In genomic region chr13:57488926-57489325, GRCm38 (mm10) we compare ENCODE assay signal across 20 mouse cellular contexts.
A peak's percentile ranks its signal among the peaks of the same experiment; 100 is the strongest.
DNase-seq lines count a peak whose midpoint lies in the region; ATAC-seq and TF ChIP-seq lines count a peak whose summit lies in the region.
"Had no signal": no experiment of that assay in that cellular context is flagged by ENCODE, and none has a peak within 500 bp of the region (broad histone marks: within the 10 kb centered on the region; RNA-seq: fewer than 3 reads in every experiment).

No protein-coding gene starts in this region.

- no peaks in the 10 kb centered on the region for H3K36me3 ChIP-seq in hindbrain, embryonic 15.5 days
- H3K36me3 ChIP-seq in hindbrain, embryonic 10.5 days: no peaks in the 10 kb centered on the region
- no peaks in the 10 kb centered on the region for H3K36me3 ChIP-seq in midbrain, postnatal 0 days (ENCODE audit: insufficient read depth, low read length)
- no peaks in the 10 kb centered on the region for H3K36me3 ChIP-seq in midbrain, embryonic 16.5 days (ENCODE audit: control insufficient read depth, insufficient read depth, low read length)
- H3K36me3 ChIP-seq in intestine, postnatal 0 days (ENCODE audit: control insufficient read depth, insufficient read depth): no peaks in the 10 kb centered on the region
- H3K36me3 ChIP-seq: embryonic facial prominence, embryonic 15.5 days; limb, embryonic 12.5 days; liver, embryonic 12.5 days; neural tube, embryonic 13.5 days had no signal

- H3K4me3 ChIP-seq in hindbrain, embryonic 15.5 days: no peak overlapping the region
- no peak overlapping the region for H3K4me3 ChIP-seq in hindbrain, embryonic 10.5 days
- H3K4me3 ChIP-seq in midbrain, postnatal 0 days (ENCODE audit: low read depth, low read length): no peak overlapping the region
- H3K4me3 ChIP-seq in midbrain, embryonic 16.5 days (ENCODE audit: low read depth, low read length): no peak overlapping the region
- no peak overlapping the region for H3K4me3 ChIP-seq in intestine, postnatal 0 days (ENCODE audit: low read depth, low read length)
- H3K4me3 ChIP-seq: embryonic facial prominence, embryonic 15.5 days; gastrocnemius, adult 2 months; limb, embryonic 12.5 days; liver, embryonic 12.5 days; neural tube, embryonic 13.5 days had no signal

- no peak for DNase-seq in hindbrain, embryonic 10.5 days (ENCODE audit: low spot score)
- DNase-seq in midbrain, postnatal 0 days (ENCODE audit: low spot score): peak; percentile 55
- peak; percentile 50 to 63 for DNase-seq in cerebellum, adult 18-20 months
- peak; percentile 62 for DNase-seq in cerebellum, postnatal 25 days
- DNase-seq in adrenal gland, postnatal 14 days: no peak
- DNase-seq: forebrain, postnatal 0 days; gastrocnemius, adult 2 months; kidney, adult 18-20 months; lung, embryonic 14.5 days; right cerebral cortex, adult 18-20 months; thymus, postnatal 4 days had no signal

- H3K27me3 ChIP-seq in hindbrain, embryonic 15.5 days: no peaks in the 10 kb centered on the region
- H3K27me3 ChIP-seq in hindbrain, embryonic 10.5 days (ENCODE audit: insufficient read depth, poor library complexity, severe bottlenecking): no peaks in the 10 kb centered on the region
- H3K27me3 ChIP-seq in midbrain, postnatal 0 days (ENCODE audit: insufficient read depth, low read length): no peaks in the 10 kb centered on the region
- H3K27me3 ChIP-seq in midbrain, embryonic 16.5 days (ENCODE audit: control insufficient read depth, insufficient read depth, low read depth, low read length): no peaks in the 10 kb centered on the region
- H3K27me3 ChIP-seq in intestine, postnatal 0 days (replicated peaks; ENCODE audit: control insufficient read depth, insufficient read depth, low read length): no peaks in the 10 kb centered on the region
- H3K27me3 ChIP-seq: embryonic facial prominence, embryonic 15.5 days; liver, embryonic 12.5 days; neural tube, embryonic 13.5 days had no signal

- no peak overlapping the region for H3K4me2 ChIP-seq in hindbrain, embryonic 15.5 days
- no peak overlapping the region for H3K4me2 ChIP-seq in midbrain, postnatal 0 days (ENCODE audit: low read depth, low read length, poor library complexity, severe bottlenecking)
- no peak overlapping the region for H3K4me2 ChIP-seq in midbrain, embryonic 16.5 days (ENCODE audit: low read length)
- H3K4me2 ChIP-seq in intestine, postnatal 0 days (replicated peaks; ENCODE audit: low read depth): no peak overlapping the region
- H3K4me2 ChIP-seq: embryonic facial prominence, embryonic 15.5 days; limb, embryonic 12.5 days; liver, embryonic 12.5 days; lung, embryonic 14.5 days; midbrain, embryonic 11.5 days; neural tube, embryonic 13.5 days had no signal

- WGBS in hindbrain, embryonic 15.5 days: 73% methylated on average over 8 of the region's 8 CpGs
- WGBS in hindbrain, embryonic 10.5 days: 88% methylated on average over 8 of the region's 8 CpGs
- WGBS in midbrain, postnatal 0 days: 83% methylated on average over 8 of the region's 8 CpGs
- WGBS in midbrain, embryonic 16.5 days: 80% methylated on average over 8 of the region's 8 CpGs
- WGBS in intestine, postnatal 0 days: 85% methylated on average over 8 of the region's 8 CpGs

- no peak for TF ChIP-seq CTCF in midbrain, postnatal 0 days (IDR thresholded peaks at IDR 0.05)
- no peak for TF ChIP-seq CTCF in intestine, postnatal 0 days (IDR thresholded peaks at IDR 0.05; ENCODE audit: low read depth)

- H3K9me3 ChIP-seq in hindbrain, embryonic 15.5 days: no peaks in the 10 kb centered on the region
- no peaks in the 10 kb centered on the region for H3K9me3 ChIP-seq in hindbrain, embryonic 10.5 days
- H3K9me3 ChIP-seq in midbrain, postnatal 0 days (ENCODE audit: low read length): no peaks in the 10 kb centered on the region
- H3K9me3 ChIP-seq in midbrain, embryonic 16.5 days (replicated peaks; ENCODE audit: control insufficient read depth, low read length, poor library complexity, severe bottlenecking): no peaks in the 10 kb centered on the region
- no peaks in the 10 kb centered on the region for H3K9me3 ChIP-seq in intestine, postnatal 0 days (ENCODE audit: control insufficient read depth)
- H3K9me3 ChIP-seq: embryonic facial prominence, embryonic 15.5 days; limb, embryonic 12.5 days; liver, embryonic 12.5 days; neural tube, embryonic 13.5 days had no signal

- H3K4me1 ChIP-seq in hindbrain, embryonic 15.5 days (replicated peaks): 0 out of 2 replicates have a peak, but pooled peaks cover 8% of the 10 kb centered on the region
- H3K4me1 ChIP-seq in hindbrain, embryonic 10.5 days (replicated peaks): no peaks in the 10 kb centered on the region
- H3K4me1 ChIP-seq in midbrain, postnatal 0 days (ENCODE audit: insufficient read depth, low read length): no peaks in the 10 kb centered on the region
- H3K4me1 ChIP-seq in midbrain, embryonic 16.5 days (ENCODE audit: control insufficient read depth, insufficient read depth, low read length): no peaks in the 10 kb centered on the region; the same call in 1 of the 2 replicates
- no peaks in the 10 kb centered on the region for H3K4me1 ChIP-seq in intestine, postnatal 0 days (replicated peaks; ENCODE audit: control insufficient read depth, insufficient read depth, low read length)
- H3K4me1 ChIP-seq: embryonic facial prominence, embryonic 15.5 days; limb, embryonic 12.5 days; liver, embryonic 12.5 days; neural tube, embryonic 13.5 days had no signal

- H3K9ac ChIP-seq in hindbrain, embryonic 15.5 days: no peak overlapping the region
- H3K9ac ChIP-seq in midbrain, postnatal 0 days (replicated peaks; ENCODE audit: low read length, poor library complexity, severe bottlenecking): no peak overlapping the region
- no peak overlapping the region for H3K9ac ChIP-seq in midbrain, embryonic 16.5 days (ENCODE audit: low read depth, low read length)
- H3K9ac ChIP-seq in intestine, postnatal 0 days (ENCODE audit: low read depth, low read length): no peak overlapping the region
- H3K9ac ChIP-seq: embryonic facial prominence, embryonic 15.5 days; forebrain, postnatal 0 days; limb, embryonic 12.5 days; liver, embryonic 12.5 days; lung, embryonic 14.5 days; neural tube, embryonic 13.5 days had no signal

- no peak overlapping the region for H3K27ac ChIP-seq in hindbrain, embryonic 15.5 days (replicated peaks)
- H3K27ac ChIP-seq in hindbrain, embryonic 10.5 days: no peak overlapping the region
- no peak overlapping the region for H3K27ac ChIP-seq in midbrain, postnatal 0 days (ENCODE audit: low read depth, low read length)
- no peak overlapping the region for H3K27ac ChIP-seq in midbrain, embryonic 16.5 days (ENCODE audit: low read length)
- no peak overlapping the region for H3K27ac ChIP-seq in intestine, postnatal 0 days (ENCODE audit: low read depth, low read length)
- H3K27ac ChIP-seq: embryonic facial prominence, embryonic 15.5 days; gastrocnemius, adult 2 months; kidney, postnatal 0 days; limb, embryonic 12.5 days; liver, embryonic 12.5 days; neural tube, embryonic 13.5 days had no signal

- 0 out of 2 replicates have a peak, but pooled peaks have one; percentile 27 for ATAC-seq in hindbrain, embryonic 15.5 days (ENCODE audit: low FRiP score, low read depth)
- ATAC-seq in midbrain, postnatal 0 days (ENCODE audit: low FRiP score): no peak
- ATAC-seq in midbrain, embryonic 16.5 days: no peak
- no peak for ATAC-seq in intestine, postnatal 0 days
- ATAC-seq: forebrain, postnatal 0 days; liver, embryonic 12.5 days had no signal

Comparison
In these comparisons a context has a peak if more than half of its experiments do, and no peak if none do; other contexts are left out.
1. DNase-seq: peak in midbrain, postnatal 0 days (single experiment), cerebellum, adult 18-20 months (2 of 2) and cerebellum, postnatal 25 days (2 of 2); none in hindbrain, embryonic 10.5 days (single experiment) and adrenal gland, postnatal 14 days (single experiment).